Mouse (Mus musculus) limb, embryonic 13.5 days (tissue): ENCODE data around the gene Mgat5. TPM values are rescaled to one million over a fixed set of nuclear protein-coding genes. Genes with fewer than 3 reads are reported as not detected.

Experiments
- ATAC-seq: fragments of 200-750 bp; cut with Nextera tagmentation; 2 replicates; pipeline ENCODE4 v1.8.0; 2017; ENCODE audit warnings: low read depth, moderate number of reproducible peaks, moderate TSS enrichment; ENCODE audit not compliant: low FRiP score
- H3K27ac ChIP-seq: fragments of 300-500 bp; sonication (generic); 2 replicates; pipeline ENCODE4 v1.5.1; 2015; ENCODE audit warnings: inconsistent platforms, mild to moderate bottlenecking, moderate library complexity
- H3K27me3 ChIP-seq: fragments of 300-500 bp; sonication (generic); 2 replicates; pipeline ENCODE4 v1.6.1; 2015; ENCODE audit warnings: mild to moderate bottlenecking, inconsistent platforms
- H3K36me3 ChIP-seq: fragments of 300-500 bp; sonication (generic); 2 replicates; pipeline ENCODE4 v1.6.1; 2015; ENCODE audit warnings: inconsistent platforms, mild to moderate bottlenecking, moderate library complexity
- H3K4me1 ChIP-seq: fragments of 300-500 bp; sonication (generic); 2 replicates; pipeline ENCODE4 v1.6.1; 2015; ENCODE audit warnings: inconsistent platforms
- H3K4me2 ChIP-seq: fragments of 300-500 bp; sonication (generic); replicated peaks from 2 replicates; pipeline ENCODE4 v1.6.1; 2015; ENCODE audit warnings: inconsistent platforms, mild to moderate bottlenecking, moderate library complexity
- H3K4me3 ChIP-seq: fragments of 300-500 bp; sonication (generic); 2 replicates; pipeline ENCODE4 v1.5.1; 2015; ENCODE audit warnings: moderate library complexity, mild to moderate bottlenecking, inconsistent platforms
- H3K9ac ChIP-seq: fragments of 300-500 bp; sonication (generic); 2 replicates; pipeline ENCODE4 v1.6.1; 2015; ENCODE audit warnings: mild to moderate bottlenecking, inconsistent platforms
- H3K9me3 ChIP-seq: fragments of 300-500 bp; sonication (generic); 2 replicates; pipeline ENCODE4 v1.6.1; 2016; ENCODE audit warnings: inconsistent platforms
- WGBS: fragments of 180-500 bp; shearing (Covaris S2); methylation state at CpG from one replicate; pipeline ENCODE4 v1.1.7; 2015; 5-methylcytosine and 5-hydroxymethylcytosine counted together
- polyA plus RNA-seq: library from polyadenylated mRNA; unstranded; fragments of >200 nt; fragmentation: Nextera tagmentation; extraction: Ambion mirVana; gene quantifications from 2 replicates; pipeline ENCODE4 v1.2.1, GENCODE M21; 2015

Gene Mgat5
- polyA plus RNA-seq, 1 experiment from 2014 or later, result 6.0 TPM

DNA sequence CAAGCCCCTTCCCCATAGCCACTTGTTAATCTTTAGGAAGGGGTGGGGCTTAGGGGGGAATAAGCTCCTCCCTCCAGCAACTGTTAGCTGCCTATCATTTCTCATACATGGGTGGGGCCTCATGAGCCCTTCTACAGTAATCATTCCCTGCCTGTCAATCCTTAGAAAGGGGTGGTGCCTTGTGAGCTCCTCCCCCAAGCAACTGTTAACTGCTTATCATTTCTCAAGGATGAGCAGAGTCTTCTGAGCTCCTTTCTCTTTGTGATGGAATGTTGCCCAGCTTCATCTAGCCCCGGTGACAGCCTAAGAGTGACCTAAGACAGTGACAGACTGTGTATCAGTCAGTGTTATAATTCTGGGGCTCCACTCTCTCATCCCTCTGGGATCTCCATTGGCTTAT lies 95.0 kb downstream of the Mgat5 start:
- Histone ChIP-seq H3K9ac (no peak overlapping the region), H3K27me3 (no peaks in the 10 kb centered on the region), H3K4me2 (no peak overlapping the region), H3K27ac (no peak overlapping the region), H3K9me3 (no peaks in the 10 kb centered on the region), H3K4me3 (no peak overlapping the region), H3K4me1 (no peaks in the 10 kb centered on the region), H3K36me3 (no peaks in the 10 kb centered on the region)
- WGBS, result 95% methylated on average over 1 of the region's 1 CpGs
- ATAC-seq, result no peak

DNA sequence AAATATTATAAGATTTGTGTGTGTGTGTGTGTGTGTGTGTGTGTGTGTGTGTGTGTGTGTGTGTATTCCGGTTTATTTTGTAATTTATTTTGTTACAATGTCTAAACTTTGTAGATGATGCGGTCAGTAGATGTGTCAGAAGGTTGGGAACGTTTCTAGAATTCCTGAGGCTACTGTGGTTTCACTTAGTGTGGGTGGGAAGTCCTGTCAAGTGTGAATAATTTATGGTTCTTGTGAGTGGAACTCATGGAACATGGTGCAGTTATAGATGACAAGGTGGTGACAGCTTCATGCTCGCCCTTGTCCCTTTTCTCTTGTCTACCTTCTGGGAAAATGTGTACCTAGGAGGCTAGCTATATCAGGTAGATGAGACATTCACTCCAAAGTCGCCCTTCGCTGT lies 96.2 kb downstream of the Mgat5 start:
- H3K4me2 ChIP-seq, result no peak overlapping the region
- no peaks in the 10 kb centered on the region for H3K9me3 ChIP-seq
- ATAC-seq, result no peak
- no peak overlapping the region for H3K9ac ChIP-seq
- no peak overlapping the region for H3K27ac ChIP-seq
- 86% methylated on average over 6 of the region's 6 CpGs for WGBS
- H3K4me1 ChIP-seq, result no peaks in the 10 kb centered on the region
- no peak overlapping the region for H3K4me3 ChIP-seq
- H3K36me3 ChIP-seq, result no peaks in the 10 kb centered on the region
- no peaks in the 10 kb centered on the region for H3K27me3 ChIP-seq

DNA sequence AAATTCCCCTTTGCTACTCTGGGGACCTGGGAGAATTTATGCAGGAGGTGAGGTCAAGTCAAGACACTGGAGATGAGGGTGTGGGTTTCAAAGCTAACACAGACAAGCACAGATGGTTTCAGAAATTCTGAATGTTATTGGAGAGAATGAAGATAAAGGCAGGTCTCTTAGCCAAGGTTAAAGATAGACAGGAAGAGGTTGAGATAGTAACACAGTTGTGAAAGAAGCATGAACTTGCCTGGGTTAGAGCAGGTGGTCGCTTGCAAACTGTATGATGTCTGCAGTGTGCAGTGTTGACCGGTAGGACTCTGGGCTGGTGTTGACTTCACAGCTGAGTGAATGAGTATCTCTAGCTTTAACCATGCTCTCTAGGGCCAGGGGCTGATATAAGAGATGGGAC lies 97.8 kb downstream of the Mgat5 start:
- WGBS, result 86% methylated on average over 2 of the region's 2 CpGs
- H3K4me1 ChIP-seq, result no peaks in the 10 kb centered on the region
- H3K9me3 ChIP-seq, result no peaks in the 10 kb centered on the region
- no peaks in the 10 kb centered on the region for H3K27me3 ChIP-seq
- no peak overlapping the region for H3K9ac ChIP-seq
- ATAC-seq, result no peak
- H3K27ac ChIP-seq, result no peak overlapping the region
- H3K4me2 ChIP-seq, result no peak overlapping the region
- H3K4me3 ChIP-seq, result no peak overlapping the region
- H3K36me3 ChIP-seq, result no peaks in the 10 kb centered on the region

DNA sequence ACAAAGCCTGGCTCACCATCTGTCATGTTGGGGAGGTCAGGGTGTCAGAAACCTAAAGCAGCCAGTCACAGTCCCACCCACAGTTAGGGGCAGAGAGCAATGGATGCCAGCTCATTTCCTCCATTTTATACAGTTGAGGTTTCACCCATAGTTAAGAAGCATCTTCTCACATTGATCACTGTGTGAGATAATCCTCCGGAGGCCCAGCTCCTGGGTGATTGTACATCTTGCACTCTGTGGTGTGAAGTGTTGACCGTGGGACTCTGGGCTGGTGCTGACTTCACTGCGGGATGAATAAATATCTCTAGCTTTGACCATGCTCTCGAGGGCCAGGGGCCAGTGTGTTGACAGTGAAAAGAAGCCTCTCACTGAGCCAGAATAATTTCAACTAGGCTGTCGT lies 99.0 kb downstream of the Mgat5 start:
- Histone ChIP-seq H3K4me2 (no peak overlapping the region), H3K4me3 (no peak overlapping the region), H3K4me1 (no peaks in the 10 kb centered on the region), H3K27me3 (no peaks in the 10 kb centered on the region), H3K36me3 (no peaks in the 10 kb centered on the region), H3K27ac (no peak overlapping the region), H3K9me3 (no peaks in the 10 kb centered on the region), H3K9ac (no peak overlapping the region)
- ATAC-seq, result no peak
- WGBS, result 92% methylated on average over 5 of the region's 5 CpGs

DNA sequence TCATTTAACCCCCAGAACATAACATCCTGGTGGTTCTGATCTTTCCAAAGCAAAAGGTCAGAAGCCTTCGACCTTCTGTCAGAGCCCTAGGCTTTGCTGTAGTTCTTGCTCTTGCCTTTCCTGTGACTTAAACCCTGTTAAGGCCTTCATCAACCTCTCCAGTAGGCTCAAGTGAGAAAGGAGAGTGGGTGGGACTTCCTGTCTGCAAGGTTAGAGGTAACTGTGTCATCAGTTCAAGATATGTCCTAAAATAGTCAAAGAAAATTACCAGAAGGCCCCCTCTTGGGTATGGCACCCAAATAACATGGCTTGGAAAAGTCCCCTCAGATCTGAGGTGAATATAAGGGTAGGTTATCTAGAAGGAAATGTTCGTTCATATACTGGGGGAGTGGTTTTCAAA lies 99.5 kb downstream of the Mgat5 start:
- no peaks in the 10 kb centered on the region for H3K9me3 ChIP-seq
- H3K27me3 ChIP-seq, result no peaks in the 10 kb centered on the region
- no peak overlapping the region for H3K4me2 ChIP-seq
- no peak for ATAC-seq
- no peak overlapping the region for H3K27ac ChIP-seq
- H3K4me3 ChIP-seq, result no peak overlapping the region
- no peaks in the 10 kb centered on the region for H3K4me1 ChIP-seq
- WGBS, result 82% methylated on average over 2 of the region's 2 CpGs
- H3K9ac ChIP-seq, result no peak overlapping the region
- no peaks in the 10 kb centered on the region for H3K36me3 ChIP-seq

DNA sequence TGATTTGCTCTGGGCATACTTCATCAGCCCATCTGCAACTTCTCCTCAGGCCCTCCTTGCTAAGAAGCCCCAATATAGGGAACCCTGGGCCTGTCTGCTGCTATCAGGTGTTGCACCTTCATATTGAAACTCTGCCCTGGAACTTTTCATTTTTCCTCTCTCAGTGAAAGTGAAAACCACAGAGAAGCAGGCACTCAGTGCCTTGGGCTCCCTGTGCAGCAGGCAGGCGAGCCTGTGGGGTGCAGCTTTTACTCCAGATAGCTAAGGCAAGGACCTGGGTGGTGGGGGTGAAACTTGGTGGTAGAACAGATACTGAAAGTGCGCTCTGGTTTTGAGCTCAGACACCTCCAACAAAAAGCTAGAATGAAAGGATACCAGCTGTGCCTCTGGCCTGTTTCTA lies 100.8 kb downstream of the Mgat5 start:
- Histone ChIP-seq H3K9ac (no peak overlapping the region), H3K27me3 (no peaks in the 10 kb centered on the region), H3K27ac (no peak overlapping the region), H3K9me3 (no peaks in the 10 kb centered on the region), H3K4me1 (no peaks in the 10 kb centered on the region), H3K36me3 (no peaks in the 10 kb centered on the region), H3K4me3 (no peak overlapping the region), H3K4me2 (no peak overlapping the region)
- WGBS, result 74% methylated on average over 2 of the region's 2 CpGs
- no peak for ATAC-seq

DNA sequence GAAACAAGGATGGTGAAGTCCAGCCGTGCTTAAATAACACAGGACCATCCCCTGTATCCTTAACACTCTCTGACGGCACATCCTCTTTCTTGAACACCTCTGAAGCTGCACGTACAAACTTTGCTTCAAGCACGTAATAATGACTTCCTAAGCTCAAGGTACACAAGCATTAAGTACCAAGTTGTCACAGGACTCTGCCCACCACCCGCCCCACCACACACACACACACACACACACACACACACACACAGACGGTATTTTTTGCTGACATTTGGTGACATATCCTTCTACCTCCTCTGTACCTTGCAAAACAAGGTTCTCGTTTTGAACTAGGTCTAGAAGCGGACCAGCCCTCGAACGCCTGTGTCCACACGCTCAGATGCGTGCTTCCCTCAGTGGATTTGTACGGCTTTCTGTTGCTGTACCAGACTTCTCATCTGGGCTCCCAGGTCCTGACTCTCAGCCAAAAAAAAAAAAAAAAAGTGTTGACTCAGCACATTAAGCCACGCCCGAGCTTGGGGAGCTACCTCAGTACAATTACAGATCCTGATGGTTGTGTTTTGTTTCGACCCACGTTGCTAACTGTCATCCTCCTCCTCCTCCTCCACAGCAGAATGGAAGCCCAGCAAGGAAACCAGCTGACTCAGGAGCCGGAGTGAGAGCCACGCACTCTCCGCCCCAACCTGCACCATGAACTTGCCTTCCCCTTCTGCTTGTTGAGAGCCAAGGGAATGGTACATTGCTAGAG lies 101.4 kb downstream of the Mgat5 start:
- H3K4me2 ChIP-seq, result no peak overlapping the region
- H3K27ac ChIP-seq, result no peak overlapping the region
- no peaks in the 10 kb centered on the region for H3K4me1 ChIP-seq
- no peak overlapping the region for H3K9ac ChIP-seq
- 76% methylated on average over 20 of the region's 20 CpGs for WGBS
- H3K27me3 ChIP-seq, result no peaks in the 10 kb centered on the region
- H3K36me3 ChIP-seq, result no peaks in the 10 kb centered on the region
- no peak overlapping the region for H3K4me3 ChIP-seq
- no peak for ATAC-seq
- no peaks in the 10 kb centered on the region for H3K9me3 ChIP-seq

DNA sequence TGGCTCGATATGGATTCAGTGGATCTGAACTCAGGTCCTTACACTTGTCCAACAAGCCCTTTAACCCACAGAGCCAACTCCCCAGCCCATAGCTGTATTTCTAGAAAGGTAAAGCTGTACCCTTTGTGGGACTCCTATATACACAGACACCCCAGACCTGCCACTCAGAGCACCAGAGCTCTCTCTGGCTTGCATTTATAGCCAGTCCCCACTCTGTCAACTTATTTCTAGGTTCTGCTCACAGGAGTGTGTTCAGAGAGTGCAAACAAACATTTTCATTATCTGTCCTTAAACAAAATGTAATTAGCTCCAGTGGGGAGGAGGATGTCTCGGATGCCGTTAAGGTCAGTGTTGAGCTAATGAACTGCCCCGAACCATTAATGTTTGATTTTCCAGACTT lies 102.5 kb downstream of the Mgat5 start:
- ATAC-seq, result no peak
- no peak overlapping the region for H3K4me2 ChIP-seq
- H3K9ac ChIP-seq, result no peak overlapping the region
- H3K27me3 ChIP-seq, result no peaks in the 10 kb centered on the region
- WGBS, result 79% methylated on average over 4 of the region's 4 CpGs
- no peaks in the 10 kb centered on the region for H3K4me1 ChIP-seq
- no peaks in the 10 kb centered on the region for H3K36me3 ChIP-seq
- H3K27ac ChIP-seq, result no peak overlapping the region
- H3K4me3 ChIP-seq, result no peak overlapping the region
- no peaks in the 10 kb centered on the region for H3K9me3 ChIP-seq

DNA sequence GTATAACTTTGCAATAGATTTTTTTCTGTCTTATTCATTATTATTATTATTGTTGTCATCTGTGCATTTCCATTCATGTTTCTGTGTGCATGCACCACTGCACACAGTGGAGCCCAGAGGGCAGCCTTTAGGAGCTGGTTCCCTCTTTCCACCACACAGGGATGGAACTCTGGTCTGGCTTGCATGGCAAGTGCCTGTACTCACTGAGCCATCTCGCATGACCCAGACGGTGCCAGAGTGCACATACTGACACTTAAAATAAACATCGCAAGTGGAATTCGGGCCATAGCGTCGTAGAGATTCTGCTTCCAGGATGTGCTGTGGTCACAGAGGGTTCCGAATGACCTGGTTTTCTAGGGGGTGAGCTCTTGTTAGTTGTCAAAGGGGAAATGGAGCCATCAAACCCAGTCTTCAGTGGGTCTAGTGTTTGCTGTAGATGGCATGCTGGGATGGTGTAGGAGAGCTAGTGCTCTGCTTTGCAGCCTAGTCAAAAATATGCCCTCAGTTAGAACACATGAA lies 103.5 kb downstream of the Mgat5 start:
- Histone ChIP-seq H3K4me1 (no peaks in the 10 kb centered on the region), H3K27me3 (no peaks in the 10 kb centered on the region), H3K4me3 (no peak overlapping the region), H3K9ac (no peak overlapping the region), H3K9me3 (no peaks in the 10 kb centered on the region), H3K27ac (no peak overlapping the region), H3K4me2 (no peak overlapping the region), H3K36me3 (no peaks in the 10 kb centered on the region)
- 86% methylated on average over 7 of the region's 7 CpGs for WGBS
- no peak for ATAC-seq

DNA sequence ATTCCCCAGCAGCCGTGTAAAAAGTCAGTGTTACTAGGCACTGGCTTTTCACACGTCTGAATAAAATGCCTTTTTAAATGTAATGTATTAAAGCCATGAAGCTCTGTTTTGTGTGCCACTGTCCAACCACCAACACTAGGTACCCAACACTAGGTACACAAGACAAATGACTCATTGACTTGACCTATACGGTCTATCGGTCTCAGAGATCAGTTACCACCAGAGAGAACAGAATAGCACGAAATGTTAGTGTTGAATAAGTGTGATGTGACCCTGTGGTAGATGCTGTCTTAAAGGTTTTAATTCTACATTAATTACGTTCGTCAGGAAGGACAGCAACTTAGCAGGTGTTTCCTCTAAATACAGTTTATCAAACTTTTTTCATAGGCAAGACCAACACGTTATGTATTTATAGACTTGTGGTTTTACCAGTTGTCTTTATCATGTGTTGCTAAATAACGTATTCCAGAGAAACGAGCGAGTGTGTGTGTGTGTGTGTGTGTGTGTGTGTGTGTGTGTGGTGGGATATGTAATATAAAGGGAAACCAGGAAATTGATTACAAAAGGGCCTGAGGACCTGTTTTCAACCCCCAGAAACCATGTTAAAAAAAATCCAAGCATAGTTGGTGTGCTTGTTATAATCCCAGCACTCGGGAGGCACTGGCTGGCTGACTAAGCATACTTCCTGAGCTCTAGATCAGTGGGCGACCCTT lies 104.3 kb downstream of the Mgat5 start:
- Histone ChIP-seq H3K27ac (no peak overlapping the region), H3K4me3 (no peak overlapping the region), H3K4me1 (peaks cover 3% of the 10 kb centered on the region; the same call in 1 of the 2 replicates), H3K9ac (no peak overlapping the region), H3K9me3 (no peaks in the 10 kb centered on the region), H3K4me2 (no peak overlapping the region), H3K27me3 (no peaks in the 10 kb centered on the region), H3K36me3 (no peaks in the 10 kb centered on the region)
- no peak for ATAC-seq
- 83% methylated on average over 13 of the region's 13 CpGs for WGBS

DNA sequence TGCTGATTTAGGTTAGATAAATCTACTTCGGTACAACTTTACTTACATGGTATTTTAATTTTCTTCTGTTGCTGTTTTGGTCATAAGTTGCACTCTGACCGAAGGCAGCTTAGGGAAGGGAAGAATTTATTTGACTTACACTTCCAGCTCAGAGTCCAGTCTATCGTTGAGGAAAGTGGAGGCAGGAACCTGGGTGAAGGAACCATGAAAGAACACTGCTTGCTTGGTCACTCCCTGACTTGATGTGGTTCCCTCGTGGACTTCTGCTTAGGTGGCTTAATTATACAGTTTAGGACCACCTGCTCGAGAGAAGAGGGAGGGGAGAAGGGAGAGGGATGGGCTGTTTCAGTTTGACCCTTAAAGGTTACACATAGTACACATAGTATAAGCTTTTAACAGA lies 105.2 kb downstream of the Mgat5 start:
- no peaks in the 10 kb centered on the region for H3K27me3 ChIP-seq
- no peak overlapping the region for H3K9ac ChIP-seq
- WGBS, result 73% methylated on average over 5 of the region's 5 CpGs
- no peaks in the 10 kb centered on the region for H3K9me3 ChIP-seq
- H3K36me3 ChIP-seq, result no peaks in the 10 kb centered on the region
- no peak overlapping the region for H3K4me3 ChIP-seq
- no peak overlapping the region for H3K4me2 ChIP-seq
- H3K4me1 ChIP-seq, result peaks cover 4% of the 10 kb centered on the region; the same call in 1 of the 2 replicates
- no peak for ATAC-seq
- H3K27ac ChIP-seq, result no peak overlapping the region

DNA sequence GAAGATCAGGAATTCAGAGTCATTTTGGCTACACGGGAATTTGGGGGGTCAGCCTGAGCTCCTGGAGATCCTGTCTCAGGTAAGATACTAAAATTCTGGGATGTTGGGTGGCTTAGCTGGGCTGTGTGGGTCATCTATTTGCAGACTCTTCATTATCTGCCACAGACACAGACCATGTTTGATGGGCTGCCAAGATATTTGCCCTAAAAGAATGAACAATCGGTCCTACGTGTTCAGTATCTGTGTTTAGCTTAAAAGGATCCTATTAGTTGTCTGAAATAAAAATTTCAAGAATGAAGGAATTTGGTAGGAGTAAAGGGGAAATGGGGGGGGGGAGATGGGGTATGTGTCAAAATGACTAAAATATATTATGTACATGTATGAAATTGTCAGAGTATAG lies 105.9 kb downstream of the Mgat5 start:
- 76% methylated on average over 3 of the region's 3 CpGs for WGBS

More for the DNA sequence above, 105.9 kb downstream of the Mgat5 start:
- no peak for ATAC-seq
- H3K27ac ChIP-seq, result no peak overlapping the region
- no peak overlapping the region for H3K9ac ChIP-seq
- H3K4me2 ChIP-seq, result no peak overlapping the region
- no peaks in the 10 kb centered on the region for H3K27me3 ChIP-seq
- H3K4me3 ChIP-seq, result no peak overlapping the region
- peaks cover 4% of the 10 kb centered on the region; the same call in 1 of the 2 replicates for H3K4me1 ChIP-seq
- H3K9me3 ChIP-seq, result no peaks in the 10 kb centered on the region
- no peaks in the 10 kb centered on the region for H3K36me3 ChIP-seq
